Mouse (Mus musculus) heart, embryonic 13.5 days (tissue): ENCODE results near the gene Negr1. TPM values are rescaled to one million over a fixed set of nuclear protein-coding genes. Genes with fewer than 3 reads are reported as not detected.

ENCODE experiments used
- ATAC-seq: fragments of 200-750 bp; cut with Nextera tagmentation; 2 replicates; pipeline ENCODE4 v1.8.0; 2017; ENCODE audit warnings: moderate TSS enrichment; ENCODE audit not compliant: insufficient number of reproducible peaks, low FRiP score, low TSS enrichment; ENCODE audit errors: extremely low read depth
- H3K27ac ChIP-seq: fragments of 300-500 bp; sonication (generic); replicated peaks from 2 replicates; pipeline ENCODE4 v1.5.1; 2015; ENCODE audit warnings: moderate library complexity, mild to moderate bottlenecking, inconsistent platforms
- H3K27me3 ChIP-seq: fragments of 300-500 bp; sonication (generic); replicated peaks from 2 replicates; pipeline ENCODE4 v1.6.1; 2015; ENCODE audit warnings: mild to moderate bottlenecking, inconsistent platforms
- H3K36me3 ChIP-seq: fragments of 300-500 bp; sonication (generic); 2 replicates; pipeline ENCODE4 v1.6.1; 2015; ENCODE audit warnings: mild to moderate bottlenecking, inconsistent platforms
- H3K4me1 ChIP-seq: fragments of 300-500 bp; sonication (generic); 2 replicates; pipeline ENCODE4 v1.6.1; 2015; ENCODE audit warnings: inconsistent platforms
- H3K4me2 ChIP-seq: fragments of 300-500 bp; sonication (generic); 2 replicates; pipeline ENCODE4 v1.6.1; 2015; ENCODE audit warnings: inconsistent platforms, mild to moderate bottlenecking, moderate library complexity
- H3K4me3 ChIP-seq: fragments of 300-500 bp; sonication (generic); 2 replicates; pipeline ENCODE4 v1.5.1; 2015; ENCODE audit warnings: moderate library complexity, mild to moderate bottlenecking, inconsistent platforms
- H3K9ac ChIP-seq: fragments of 300-500 bp; sonication (generic); 2 replicates; pipeline ENCODE4 v1.6.1; 2015; ENCODE audit warnings: inconsistent platforms, mild to moderate bottlenecking, moderate library complexity
- H3K9me3 ChIP-seq: fragments of 300-500 bp; sonication (generic); 2 replicates; pipeline ENCODE4 v1.6.1; 2016; ENCODE audit warnings: inconsistent platforms
- WGBS: fragments of 180-500 bp; shearing (Covaris S2); methylation state at CpG from one replicate; pipeline ENCODE4 v1.1.7; 2015; ENCODE audit warnings: mixed read lengths; 5-methylcytosine and 5-hydroxymethylcytosine counted together
- polyA plus RNA-seq: library from polyadenylated mRNA; unstranded; fragments of >200 nt; fragmentation: Nextera tagmentation; extraction: Ambion mirVana; gene quantifications from 2 replicates; pipeline ENCODE4 v1.2.1, GENCODE M21; 2015

Negr1 gene
- polyA plus RNA-seq, 1 experiment from 2014 or later, result 1.7 TPM

DNA sequence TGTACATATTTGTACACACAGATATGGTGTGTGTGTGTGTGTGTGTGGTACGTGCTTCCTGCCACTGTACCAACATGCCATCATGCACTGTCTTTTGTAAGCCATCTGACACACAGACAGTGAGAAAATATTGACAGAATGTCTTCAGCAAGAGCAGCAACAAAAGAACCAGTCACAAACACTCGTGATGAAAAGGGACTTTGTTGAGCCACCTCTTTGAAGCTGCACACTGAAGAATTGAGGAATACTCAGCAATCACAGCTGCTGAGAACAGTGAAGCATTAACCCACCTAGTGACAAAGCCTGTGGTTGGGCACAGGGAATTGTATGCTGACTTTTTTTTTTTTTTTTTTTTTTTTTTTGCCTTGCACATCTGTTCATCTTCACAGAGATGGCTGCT is 558.3 kb downstream of the Negr1 start:
- H3K27ac ChIP-seq, result no peak overlapping the region
- H3K4me2 ChIP-seq, result no peak overlapping the region
- H3K4me1 ChIP-seq, result peaks cover 13% of the 10 kb centered on the region
- ATAC-seq, result no peak
- H3K4me3 ChIP-seq, result no peak overlapping the region
- H3K36me3 ChIP-seq, result no peaks in the 10 kb centered on the region
- no peaks in the 10 kb centered on the region for H3K9me3 ChIP-seq
- no peaks in the 10 kb centered on the region for H3K27me3 ChIP-seq
- no peak overlapping the region for H3K9ac ChIP-seq
- WGBS, result 41% methylated on average over 2 of the region's 2 CpGs

DNA sequence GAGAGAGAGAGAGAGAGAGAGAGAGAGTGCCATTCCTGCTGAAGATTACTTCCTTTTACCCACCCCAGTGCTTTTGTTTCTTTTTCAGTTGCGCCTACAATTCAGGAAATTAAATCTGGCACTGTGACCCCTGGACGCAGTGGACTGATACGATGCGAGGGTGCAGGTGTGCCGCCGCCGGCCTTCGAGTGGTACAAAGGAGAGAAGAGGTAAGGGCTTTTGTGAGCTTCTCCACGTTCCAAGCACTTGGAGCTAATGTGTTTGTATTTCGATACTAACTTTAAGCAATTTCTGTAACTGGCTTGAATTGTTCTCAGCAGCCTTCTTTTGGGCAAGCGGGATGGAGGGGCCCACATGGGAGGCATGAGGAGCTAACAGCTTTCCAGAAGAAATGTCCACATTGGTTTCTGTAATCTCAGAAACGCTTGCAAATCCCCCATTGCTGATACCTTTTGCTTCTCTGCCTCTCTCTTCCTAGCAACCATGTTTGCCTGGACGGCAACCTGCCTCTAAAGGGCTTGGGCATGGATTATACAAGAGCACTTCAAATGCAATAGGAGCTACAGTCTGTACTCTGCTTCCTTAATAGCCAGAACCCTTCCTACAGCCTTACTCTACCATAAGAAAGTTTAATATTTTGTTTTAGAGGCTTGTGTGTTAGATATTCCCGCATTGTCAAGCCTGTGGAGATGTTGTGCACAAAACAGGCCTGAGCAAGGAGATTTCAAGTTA is 584.7 kb downstream of the Negr1 start:
- Histone ChIP-seq H3K27me3 (no peaks in the 10 kb centered on the region), H3K4me1 (no peaks in the 10 kb centered on the region), H3K4me3 (no peak overlapping the region), H3K4me2 (no peak overlapping the region), H3K27ac (no peak overlapping the region), H3K36me3 (no peaks in the 10 kb centered on the region), H3K9me3 (no peaks in the 10 kb centered on the region), H3K9ac (no peak overlapping the region)
- WGBS, result 75% methylated on average over 14 of the region's 14 CpGs
- ATAC-seq, result no peak

- ATAC-seq, result no peak
- Histone ChIP-seq H3K4me2 (no peak overlapping the region), H3K9me3 (no peaks in the 10 kb centered on the region), H3K27me3 (no peaks in the 10 kb centered on the region), H3K36me3 (no peaks in the 10 kb centered on the region), H3K4me1 (no peaks in the 10 kb centered on the region), H3K27ac (no peak overlapping the region), H3K4me3 (no peak overlapping the region), H3K9ac (no peak overlapping the region)
- 75% methylated on average over 3 of the region's 3 CpGs for WGBS
Measured at GRCm38 (mm10) chr3:157154902-157155301, 593.3 kb downstream of the Negr1 start.

- ATAC-seq, result no peak
Measured at GRCm38 (mm10) chr3:157155513-157155912, 593.9 kb downstream of the Negr1 start.

GRCm38 (mm10) chr3:157164840-157165595 is 603.4 kb downstream of the Negr1 start:
- Histone ChIP-seq H3K9me3 (no peaks in the 10 kb centered on the region), H3K27me3 (no peaks in the 10 kb centered on the region), H3K36me3 (no peaks in the 10 kb centered on the region), H3K9ac (no peak overlapping the region), H3K4me1 (0 out of 2 replicates have a peak, but pooled peaks cover 6% of the 10 kb centered on the region), H3K4me3 (no peak overlapping the region), H3K27ac (no peak overlapping the region), H3K4me2 (no peak overlapping the region)
- no peak for ATAC-seq
- 80% methylated on average over 3 of the region's 3 CpGs for WGBS

More at GRCm38 (mm10) chr3:157155513-157155912, 593.9 kb downstream of the Negr1 start:
- Histone ChIP-seq H3K4me2 (no peak overlapping the region), H3K9ac (no peak overlapping the region), H3K9me3 (no peaks in the 10 kb centered on the region), H3K27ac (no peak overlapping the region), H3K27me3 (no peaks in the 10 kb centered on the region), H3K4me1 (no peaks in the 10 kb centered on the region), H3K36me3 (no peaks in the 10 kb centered on the region), H3K4me3 (no peak overlapping the region)

GRCm38 (mm10) chr3:157181975-157182374 is 620.4 kb downstream of the Negr1 start:
- Histone ChIP-seq H3K4me1 (no peaks in the 10 kb centered on the region), H3K27ac (no peak overlapping the region), H3K9ac (no peak overlapping the region), H3K27me3 (no peaks in the 10 kb centered on the region), H3K4me3 (no peak overlapping the region), H3K36me3 (no peaks in the 10 kb centered on the region), H3K4me2 (no peak overlapping the region), H3K9me3 (no peaks in the 10 kb centered on the region)
- no peak for ATAC-seq
- WGBS, result 71% methylated on average over 2 of the region's 2 CpGs

DNA sequence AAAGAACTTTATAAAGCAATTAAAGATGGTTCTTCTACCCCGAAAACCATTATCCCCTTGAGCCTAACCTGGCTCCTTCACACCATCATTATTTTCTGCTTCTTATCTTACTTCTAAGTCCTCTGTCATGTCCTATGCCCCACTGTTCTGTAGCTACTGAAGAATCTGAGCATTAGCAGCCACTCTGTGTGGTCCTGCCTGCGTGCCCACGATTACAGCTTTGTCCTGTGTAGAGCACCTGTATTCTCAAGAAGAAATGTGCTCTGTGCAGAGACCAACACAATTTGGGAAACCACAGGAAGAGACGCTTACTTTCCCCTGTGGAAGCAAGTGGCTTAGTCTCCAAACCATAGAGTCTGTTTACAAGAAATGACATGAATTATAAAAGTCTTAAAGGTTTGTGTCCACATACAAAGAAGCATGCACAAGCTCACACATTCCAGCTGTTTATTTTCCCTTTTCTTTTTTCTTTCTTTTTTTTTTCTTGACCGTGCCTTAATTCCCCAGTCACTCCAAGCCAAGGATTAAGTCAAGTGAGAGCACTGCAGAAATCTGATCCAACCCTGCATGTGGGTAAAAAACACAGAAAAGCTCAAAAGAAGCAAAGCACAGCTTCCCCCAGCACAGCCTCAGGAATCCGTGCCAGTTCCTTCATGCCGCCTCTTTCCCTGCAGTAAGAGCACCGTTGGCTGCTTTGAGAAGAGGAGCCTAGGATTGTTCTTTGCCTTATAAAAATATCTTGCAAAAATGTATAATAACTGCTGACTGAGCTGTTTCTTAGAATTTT is 627.5 kb downstream of the Negr1 start:
- no peak overlapping the region for H3K4me2 ChIP-seq
- no peak overlapping the region for H3K27ac ChIP-seq
- H3K27me3 ChIP-seq, result no peaks in the 10 kb centered on the region
- H3K9me3 ChIP-seq, result no peaks in the 10 kb centered on the region
- H3K36me3 ChIP-seq, result no peaks in the 10 kb centered on the region
- H3K4me3 ChIP-seq, result no peak overlapping the region
- 62% methylated on average over 8 of the region's 8 CpGs for WGBS
- no peak for ATAC-seq
- H3K9ac ChIP-seq, result no peak overlapping the region
- peaks cover 19% of the 10 kb centered on the region for H3K4me1 ChIP-seq

DNA sequence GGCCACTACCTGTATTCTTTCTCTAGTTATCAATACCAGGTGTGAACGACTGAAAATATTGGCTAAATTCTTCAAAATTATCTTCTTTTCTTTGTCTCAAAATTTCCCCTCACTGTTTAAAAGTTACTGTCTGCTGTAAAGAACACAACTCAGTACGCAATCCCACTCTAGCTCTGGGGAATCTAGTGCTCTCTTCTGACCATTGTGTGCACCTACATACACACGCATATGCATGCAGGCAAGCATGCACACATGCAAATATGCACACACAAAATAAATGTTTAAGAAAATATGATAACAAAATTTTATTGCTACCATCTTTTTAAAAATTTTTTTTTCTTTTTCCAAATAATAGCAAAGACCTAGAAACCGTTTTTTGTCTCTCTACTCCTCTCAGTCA is 628.2 kb downstream of the Negr1 start:
- no peak overlapping the region for H3K27ac ChIP-seq
- H3K4me2 ChIP-seq, result no peak overlapping the region
- H3K9me3 ChIP-seq, result no peaks in the 10 kb centered on the region
- H3K4me3 ChIP-seq, result no peak overlapping the region
- peaks cover 19% of the 10 kb centered on the region for H3K4me1 ChIP-seq
- WGBS, result 78% methylated on average over 4 of the region's 4 CpGs
- no peak overlapping the region for H3K9ac ChIP-seq
- ATAC-seq, result no peak
- H3K27me3 ChIP-seq, result no peaks in the 10 kb centered on the region
- no peaks in the 10 kb centered on the region for H3K36me3 ChIP-seq

- Histone ChIP-seq H3K9me3 (no peaks in the 10 kb centered on the region), H3K27ac (no peak overlapping the region), H3K4me1 (peaks cover 19% of the 10 kb centered on the region), H3K4me2 (no peak overlapping the region), H3K4me3 (no peak overlapping the region), H3K36me3 (no peaks in the 10 kb centered on the region), H3K27me3 (no peaks in the 10 kb centered on the region), H3K9ac (no peak overlapping the region)
- no peak for ATAC-seq
- WGBS, result 59% methylated on average over 3 of the region's 3 CpGs
Measured at GRCm38 (mm10) chr3:157190551-157190950, 629.0 kb downstream of the Negr1 start.

- Histone ChIP-seq H3K27me3 (no peaks in the 10 kb centered on the region), H3K4me2 (no peak overlapping the region), H3K27ac (no peak overlapping the region), H3K36me3 (no peaks in the 10 kb centered on the region), H3K4me1 (peaks cover 19% of the 10 kb centered on the region), H3K4me3 (no peak overlapping the region), H3K9me3 (no peaks in the 10 kb centered on the region), H3K9ac (no peak overlapping the region)
- ATAC-seq, result no peak
- WGBS, result 62% methylated on average over 3 of the region's 3 CpGs
Measured at GRCm38 (mm10) chr3:157192021-157192420, 630.4 kb downstream of the Negr1 start.

GRCm38 (mm10) chr3:157193141-157193540 is 631.5 kb downstream of the Negr1 start:
- H3K9me3 ChIP-seq, result no peaks in the 10 kb centered on the region
- H3K27me3 ChIP-seq, result no peaks in the 10 kb centered on the region
- no peaks in the 10 kb centered on the region for H3K36me3 ChIP-seq
- peaks cover 18% of the 10 kb centered on the region for H3K4me1 ChIP-seq
- ATAC-seq, result no peak
- H3K27ac ChIP-seq, result no peak overlapping the region
- 40% methylated on average over 3 of the region's 3 CpGs for WGBS
- H3K4me2 ChIP-seq, result no peak overlapping the region
- H3K9ac ChIP-seq, result no peak overlapping the region
- H3K4me3 ChIP-seq, result no peak overlapping the region
